Mouse (Mus musculus) megakaryocyte, adult 5-6 weeks (primary cell): ENCODE results near the gene Fbxl2. TPM values are rescaled to one million over a fixed set of nuclear protein-coding genes. Genes with fewer than 3 reads are reported as not detected.

Source experiments
- ATAC-seq: 2 replicates; pipeline ENCODE4 v1.8.0; 2016; ENCODE audit warnings: mild to moderate bottlenecking, inconsistent platforms; ENCODE audit not compliant: poor library complexity, severe bottlenecking
- total RNA-seq, 2 experiments: library from RNA; stranded (forward) in 1 of 2; stranded (reverse) in 1 of 2; fragments of 153-499, 151-499 nt in 1 of 2; fragments of 221-1000, 200-1000 nt in 1 of 2; gene quantifications; 2 replicates each; pipeline versions ENCODE4 v1.2.3 to v1.2.4; 2015 to 2017

Gene Fbxl2
- total RNA-seq, 2 experiments from 2014 or later = 3.5 to 3.8 TPM

DNA sequence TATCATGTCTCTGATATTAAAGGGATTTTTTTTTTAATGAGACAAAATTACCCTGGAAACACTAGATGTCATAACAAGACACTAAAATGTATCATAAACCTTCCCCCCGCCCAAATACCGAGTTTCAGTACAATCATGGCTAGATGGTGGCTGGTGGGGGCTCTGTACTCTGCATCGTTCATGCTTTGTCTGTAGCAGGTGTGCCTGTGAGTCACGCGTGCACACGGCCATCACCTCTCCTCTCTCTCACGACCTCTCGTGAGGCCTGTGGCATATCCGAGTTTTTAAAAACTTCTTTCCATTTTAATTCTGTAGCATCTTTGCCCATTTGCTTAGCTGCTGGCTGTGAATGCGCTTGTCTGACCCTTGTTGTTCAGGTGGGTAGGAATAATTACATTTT, 69.7 kb downstream of the Fbxl2 start:
- no peak for ATAC-seq

DNA sequence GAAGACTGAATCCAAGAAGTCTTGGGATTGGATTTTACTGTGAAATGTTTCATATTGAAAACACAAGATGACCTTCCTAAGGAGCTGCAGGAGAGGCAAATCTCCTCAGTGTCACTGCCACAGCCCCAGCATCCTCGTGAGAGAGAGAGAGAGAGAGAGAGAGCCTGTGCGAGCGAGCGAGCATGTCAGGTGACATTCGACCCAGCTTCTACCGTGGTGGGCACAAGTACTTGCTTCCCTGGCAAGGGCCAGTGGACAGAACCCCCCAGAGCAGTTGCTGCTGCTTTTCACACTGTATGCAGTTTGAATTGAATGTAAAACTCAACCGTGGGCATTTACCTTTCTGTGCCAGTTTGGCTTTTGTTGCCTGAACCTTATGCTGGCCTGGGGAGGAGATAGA, 70.5 kb downstream of the Fbxl2 start:
- no peak for ATAC-seq

- no peak for ATAC-seq
Measured at GRCm38 (mm10) chr9:113974945-113975344, 71.0 kb downstream of the Fbxl2 start.

GRCm38 (mm10) chr9:113973857-113974256, 72.1 kb downstream of the Fbxl2 start:
- no peak for ATAC-seq

DNA sequence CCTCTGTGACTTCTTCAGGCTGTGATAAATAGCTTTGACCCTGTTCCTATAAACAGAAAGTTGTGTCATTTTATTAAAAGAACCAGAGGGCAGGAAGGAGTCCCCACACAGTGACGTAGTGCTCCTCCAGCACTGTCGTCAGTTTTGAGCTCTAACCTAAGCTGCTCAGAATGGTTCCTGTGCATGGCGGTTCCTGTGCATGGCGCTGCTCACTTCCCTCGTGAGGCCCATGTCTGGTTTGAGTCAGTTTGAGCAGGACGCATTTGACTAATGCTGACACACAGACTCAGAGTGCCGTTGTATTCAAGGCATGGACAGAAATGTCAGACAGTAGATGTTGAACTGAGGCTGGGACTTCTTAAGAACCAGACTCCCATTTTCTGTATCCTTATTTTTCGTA, 74.4 kb downstream of the Fbxl2 start:
- ATAC-seq = no peak

DNA sequence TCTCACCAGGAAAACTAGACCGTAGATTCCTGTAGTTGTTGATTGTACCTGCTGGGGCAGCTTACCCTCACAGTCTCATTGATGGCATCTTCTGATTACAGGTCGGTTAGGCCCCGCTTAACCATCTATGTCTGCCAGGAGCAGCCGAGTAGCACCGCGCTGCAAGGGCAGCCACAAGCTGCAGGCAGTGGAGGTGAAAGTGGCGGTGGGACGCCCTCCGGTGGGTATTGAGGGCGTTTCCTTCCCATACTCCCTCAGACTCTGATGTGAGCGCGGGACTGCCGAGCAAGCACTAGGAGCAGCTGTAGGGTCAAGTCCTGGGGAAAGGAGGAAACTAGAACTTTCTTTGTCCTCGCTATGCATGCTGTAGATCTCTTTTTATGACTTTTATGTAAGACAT, 76.0 kb downstream of the Fbxl2 start:
- ATAC-seq = no peak

DNA sequence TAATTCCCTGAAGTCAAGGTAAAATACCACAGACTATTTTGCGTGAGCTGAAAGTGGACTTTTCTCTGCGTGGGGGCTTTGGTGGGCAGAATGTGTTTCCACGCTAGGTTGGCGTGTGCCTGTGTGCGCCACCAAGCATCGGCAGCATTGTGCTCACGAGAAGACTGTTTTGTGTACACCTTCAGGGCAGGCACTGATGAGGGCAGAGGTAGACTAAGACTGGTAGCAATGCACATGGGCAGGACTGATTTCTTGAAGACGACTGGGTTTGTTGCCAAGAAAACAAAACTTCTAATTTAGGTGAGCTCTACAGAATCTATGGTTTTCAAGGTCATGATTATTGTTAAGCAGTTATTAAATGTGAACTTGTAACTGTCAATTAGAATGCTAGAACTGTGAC, 76.6 kb downstream of the Fbxl2 start:
- ATAC-seq = no peak

GRCm38 (mm10) chr9:113968967-113969366, 77.0 kb downstream of the Fbxl2 start:
- peak; percentile 68 for ATAC-seq

DNA sequence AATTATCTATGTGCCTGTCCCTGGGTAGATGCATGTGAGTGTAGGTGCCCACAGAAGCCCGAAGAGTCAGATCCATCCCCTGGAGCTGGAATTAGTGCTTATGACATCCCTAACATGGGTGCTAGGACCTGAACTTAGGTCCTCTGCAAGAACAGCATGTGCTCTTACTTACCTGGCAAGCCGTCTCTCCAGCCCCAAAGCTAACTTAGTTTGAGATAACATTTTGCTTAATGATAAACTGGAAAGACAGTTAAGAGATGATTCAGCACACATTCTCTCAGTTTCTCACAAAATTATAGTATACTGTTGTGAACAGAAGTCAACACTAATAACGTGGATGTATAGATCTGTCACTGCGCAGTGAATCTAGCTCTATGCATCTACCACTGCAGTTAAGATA, 79.2 kb downstream of the Fbxl2 start:
- ATAC-seq = no peak

DNA sequence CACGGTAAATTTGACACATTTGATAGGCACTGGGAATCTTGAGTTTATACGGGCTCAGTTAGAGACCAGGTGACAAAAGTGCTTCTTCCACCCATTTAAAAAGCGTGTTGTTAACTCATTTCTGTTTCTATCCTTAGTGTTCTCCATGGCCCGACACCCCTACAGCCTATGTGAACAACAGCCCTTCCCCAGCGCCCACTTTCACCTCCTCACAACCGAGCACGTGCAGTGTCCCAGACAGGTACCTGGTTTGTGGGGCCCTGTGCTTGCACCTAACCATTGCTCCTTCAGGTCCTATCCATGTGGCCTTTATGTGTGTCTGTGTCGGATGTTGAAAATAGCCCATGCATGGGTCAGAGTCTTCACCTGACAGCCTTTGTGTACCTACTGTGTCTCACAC, 81.6 kb downstream of the Fbxl2 start:
- no peak for ATAC-seq

DNA sequence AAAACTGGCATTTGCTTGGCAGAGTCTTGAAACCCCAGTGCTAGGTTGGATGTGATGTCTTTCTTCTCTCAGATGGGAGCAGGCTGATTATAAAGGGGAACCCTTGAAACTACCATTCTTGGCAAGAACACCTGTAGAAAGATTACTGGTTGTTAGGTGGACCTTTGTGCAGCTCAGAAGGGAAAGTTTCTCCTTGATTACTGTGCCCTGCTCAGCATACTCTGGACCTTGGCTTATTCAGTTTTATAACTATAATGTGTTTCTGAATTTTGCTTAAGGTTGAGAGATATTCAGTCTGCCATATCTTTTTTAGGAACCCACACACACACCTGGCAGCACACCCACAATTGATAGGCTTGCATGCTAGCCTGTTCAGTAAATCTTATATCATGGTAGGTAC, 82.3 kb downstream of the Fbxl2 start:
- no peak for ATAC-seq

GRCm38 (mm10) chr9:113957777-113958176, 88.2 kb downstream of the Fbxl2 start:
- no peak for ATAC-seq

- no peak for ATAC-seq
Measured at GRCm38 (mm10) chr9:113947216-113947615, 98.8 kb downstream of the Fbxl2 start.

GRCm38 (mm10) chr9:113943372-113943771, 102.6 kb downstream of the Fbxl2 start:
- ATAC-seq = no peak

- ATAC-seq = peak; percentile 96
Measured at GRCm38 (mm10) chr9:113941103-113941805, 104.7 kb downstream of the Fbxl2 start.

DNA sequence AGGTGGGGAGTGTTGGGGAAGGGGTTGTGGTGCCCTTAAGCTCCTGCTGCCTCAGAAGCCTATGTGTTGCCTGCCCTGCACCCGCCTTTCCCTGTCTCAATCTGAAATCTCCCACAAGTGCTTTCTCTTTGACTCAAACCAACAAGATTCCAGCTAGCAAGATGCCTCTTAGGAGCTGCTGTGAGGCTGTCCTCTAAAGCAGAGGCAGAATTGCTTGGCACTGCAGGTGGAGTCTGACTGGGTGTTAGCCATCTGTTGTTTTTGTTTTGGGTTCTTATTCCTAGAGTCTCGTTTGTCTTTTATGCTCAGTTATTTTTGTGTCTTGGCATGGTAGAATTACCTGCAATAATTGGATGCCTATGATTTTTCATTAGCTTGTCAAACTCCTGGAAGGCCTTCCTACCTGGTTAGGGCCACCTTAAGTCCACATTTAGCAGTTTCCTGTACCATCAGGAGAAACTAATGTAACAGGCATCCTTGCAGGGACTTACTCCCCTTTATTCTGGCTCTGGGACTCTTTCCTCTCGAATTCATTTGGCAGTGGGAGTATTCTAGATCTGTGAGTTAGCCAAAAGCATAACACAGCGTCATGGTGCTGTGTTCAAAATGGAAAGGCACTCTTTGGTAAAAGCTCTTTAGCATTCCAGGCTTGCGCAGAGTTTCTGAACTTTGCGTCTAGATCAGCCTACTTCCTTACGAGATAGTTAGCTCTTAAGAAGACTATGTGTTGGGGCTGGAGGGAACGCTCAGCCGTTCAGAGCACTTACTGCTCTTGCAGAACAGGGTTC, 106.7 kb downstream of the Fbxl2 start:
- ATAC-seq = no peak

DNA sequence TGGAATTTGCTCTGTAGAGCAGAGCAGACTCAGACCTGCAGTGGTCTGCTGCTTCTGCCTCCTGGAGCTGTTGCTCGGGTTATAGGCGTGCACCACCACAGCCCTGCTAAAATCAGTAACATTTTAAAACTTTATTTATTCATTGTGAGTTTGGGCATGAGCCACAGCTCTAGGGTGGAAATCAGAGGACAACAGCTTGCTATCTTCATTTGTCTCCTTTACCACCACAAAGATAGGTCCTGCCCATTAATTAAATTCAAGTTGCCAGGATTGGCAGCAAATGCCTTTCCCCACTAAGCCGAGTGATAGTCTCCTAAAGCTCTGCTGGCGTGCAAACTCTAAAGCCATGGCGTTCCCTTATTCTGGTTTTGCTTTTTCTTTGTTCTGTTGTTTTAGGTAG, 110.4 kb downstream of the Fbxl2 start:
- ATAC-seq = no peak

DNA sequence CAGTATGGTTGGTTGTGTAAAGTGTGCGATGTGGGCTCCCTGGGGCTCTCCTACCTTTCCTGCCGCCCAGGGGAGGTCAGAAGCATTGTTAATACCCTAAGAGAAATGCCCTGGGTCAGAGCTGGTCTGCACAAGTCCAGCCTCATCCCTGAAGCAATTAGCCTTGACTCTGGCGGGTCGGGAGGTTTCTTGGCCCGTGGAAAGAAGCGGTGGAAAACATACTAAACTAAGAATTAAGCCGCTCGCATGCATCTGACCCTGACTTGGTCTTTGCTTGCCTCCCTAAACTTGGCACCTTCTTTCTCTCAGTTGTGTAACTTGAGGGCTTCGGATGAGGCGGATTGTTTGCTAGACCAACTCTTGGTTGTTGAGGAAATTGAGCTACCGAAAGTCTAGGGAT, 113.5 kb downstream of the Fbxl2 start:
- ATAC-seq = no peak

- ATAC-seq = peak; percentile 6; the same call in 1 of the 2 replicates
Measured at GRCm38 (mm10) chr9:113932100-113932470, 113.9 kb downstream of the Fbxl2 start.

GRCm38 (mm10) chr9:113931375-113932099, 114.5 kb downstream of the Fbxl2 start:
- no peak for ATAC-seq

DNA sequence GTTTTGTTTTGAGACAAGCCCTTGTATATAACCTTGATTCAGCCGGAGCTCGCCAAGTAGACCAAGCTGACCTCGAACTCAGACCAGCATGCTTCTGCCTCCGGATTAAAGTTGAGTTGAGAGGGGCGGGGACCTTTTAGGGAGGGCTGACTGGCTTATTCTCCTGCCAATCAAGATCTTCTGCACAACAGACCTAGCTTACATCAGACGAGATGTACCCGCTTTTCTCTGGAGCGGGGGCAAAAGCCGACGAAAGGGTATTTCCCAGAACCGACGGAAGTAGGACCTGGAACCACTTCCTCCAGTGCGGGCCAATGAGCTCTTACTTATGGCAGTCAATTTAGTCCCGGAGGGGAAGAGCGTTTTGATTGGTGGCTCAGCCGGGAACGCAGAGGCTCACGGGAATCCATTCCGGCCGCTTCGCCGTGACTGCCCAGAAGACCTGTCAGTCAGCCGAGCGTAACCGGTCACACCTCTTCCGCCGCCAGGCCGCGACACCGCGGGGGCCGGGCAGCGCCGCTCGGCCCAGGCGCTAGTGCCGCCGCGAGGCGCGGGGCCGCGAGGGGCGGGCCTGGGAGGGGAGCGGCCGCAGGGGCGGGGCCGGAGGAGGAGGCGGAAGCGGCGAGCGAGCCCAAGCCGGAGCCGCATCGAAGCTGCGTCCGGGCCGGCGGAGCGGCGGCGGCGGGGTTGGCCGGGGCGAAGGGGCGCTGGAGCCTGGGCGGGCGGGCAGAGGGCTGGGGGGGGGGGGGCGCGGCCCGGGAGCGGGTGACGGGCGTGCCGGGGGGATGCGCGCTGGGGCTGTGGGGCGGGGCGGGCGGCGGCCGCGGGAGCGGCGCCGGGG, 115.2 kb downstream of the Fbxl2 start, which contains the start of gene Ubp1:
TSS of gene Ubp1 (plus strand) at position 401 of the 841 bp plus-strand sequence.
- peak; percentile 84 for ATAC-seq
